Mouse (Mus musculus) embryo, embryonic 9.5 days (tissue): ENCODE data around the gene Mras.
A peak's percentile ranks its signal among the peaks of the same experiment; 100 is the strongest.

Experiments used
- DNase-seq: peaks from one replicate; pipeline ENCODE4 v3.0.0-alpha.2; 2017; ENCODE audit errors: extremely low spot score

Gene Mras

GRCm38 (mm10) chr9:99359012-99359411 lies 78.2 kb downstream of the Mras start:
- no peak for DNase-seq

- peak; percentile 60 for DNase-seq
These were observed 79.1 kb downstream of the Mras start, which contains the start of gene Esyt3 for GRCm38 (mm10) chr9:99357921-99358692. Gene Esyt3 (minus strand): TSS chr9:99358557.

DNA sequence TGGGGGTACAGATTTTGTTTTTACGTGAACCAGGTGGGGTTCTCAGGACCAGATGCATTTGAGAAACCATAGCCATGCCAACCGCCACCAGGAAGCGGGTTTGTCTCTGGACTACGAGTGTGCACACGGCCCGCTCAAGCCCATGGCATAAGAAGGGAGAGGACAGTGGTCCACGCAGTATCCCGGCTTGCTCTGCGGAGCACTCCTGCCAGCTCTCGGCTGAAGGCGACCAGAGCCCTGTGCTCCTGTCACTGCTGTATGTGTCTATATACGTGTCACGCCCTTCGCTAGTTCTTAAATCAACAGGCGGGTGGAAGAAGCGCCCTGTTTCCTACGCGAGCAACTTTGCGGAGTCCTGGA lies 79.6 kb downstream of the Mras start:
- DNase-seq = no peak

GRCm38 (mm10) chr9:99355971-99356370 lies 81.2 kb downstream of the Mras start:
- peak; percentile 30 for DNase-seq

DNA sequence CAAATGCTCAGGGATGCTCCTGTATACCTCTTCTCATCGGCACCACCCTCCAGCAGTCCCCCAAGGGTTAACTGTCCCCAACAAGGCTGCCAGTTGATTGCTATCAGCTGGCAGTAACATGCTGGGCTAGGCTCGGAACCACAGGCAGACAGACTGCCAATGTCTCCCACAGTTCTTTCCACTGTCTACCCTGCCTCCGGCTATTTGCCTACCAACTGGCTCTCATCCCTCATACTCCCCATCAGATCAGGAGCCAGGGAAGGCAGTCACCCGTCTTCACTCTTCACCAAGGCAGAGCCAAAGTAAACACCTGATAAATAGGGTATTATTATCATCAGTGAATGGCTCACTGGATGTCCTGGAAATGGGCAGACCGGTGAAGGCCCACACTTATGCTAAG lies 82.4 kb downstream of the Mras start:
- no peak for DNase-seq

- DNase-seq = no peak
These were observed 83.8 kb downstream of the Mras start for GRCm38 (mm10) chr9:99353390-99353789.

GRCm38 (mm10) chr9:99352964-99353363 lies 84.2 kb downstream of the Mras start:
- no peak for DNase-seq

- DNase-seq = no peak
These were observed 91.8 kb downstream of the Mras start for GRCm38 (mm10) chr9:99345351-99345792.

DNA sequence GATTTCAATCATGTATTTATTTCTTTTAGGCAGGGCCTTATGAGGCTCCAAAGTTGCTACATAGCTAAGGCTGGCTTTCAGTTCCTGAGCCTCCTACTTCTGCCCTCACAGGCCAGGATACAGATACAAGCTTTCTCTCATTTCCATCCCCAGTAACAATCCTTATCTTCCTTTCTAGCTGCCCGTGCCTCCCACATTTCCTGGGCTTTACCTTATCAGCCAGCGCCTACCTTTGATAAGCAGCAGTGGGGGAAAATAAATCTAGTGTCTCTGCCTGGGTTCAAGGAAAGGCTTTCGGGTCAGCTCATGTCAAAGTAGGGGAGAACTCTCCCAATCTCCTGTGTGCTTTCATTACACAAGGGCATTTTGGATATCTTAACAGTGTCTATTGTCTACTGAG lies 95.6 kb downstream of the Mras start:
- DNase-seq = no peak

DNA sequence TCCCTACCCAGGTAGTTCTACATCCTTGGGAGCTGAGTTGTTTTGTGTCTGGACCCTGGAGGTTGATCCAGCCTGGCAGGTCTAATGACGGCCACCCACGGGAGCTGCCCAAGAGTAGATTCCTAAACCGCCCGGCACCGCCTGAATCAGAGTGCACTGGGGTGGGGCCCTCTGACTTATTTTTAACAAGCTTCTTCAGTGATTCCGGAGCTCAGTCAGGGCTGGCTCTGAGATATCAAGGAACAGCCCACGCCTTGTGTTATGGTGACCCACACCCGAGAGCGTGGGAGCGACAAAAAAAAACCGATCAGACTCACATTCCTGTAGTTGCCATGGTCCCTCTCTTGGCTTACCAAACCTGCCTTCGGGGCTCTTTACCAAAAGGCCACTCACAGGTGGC lies 97.1 kb downstream of the Mras start:
- DNase-seq = no peak

- no peak for DNase-seq
These were observed 98.0 kb downstream of the Mras start for GRCm38 (mm10) chr9:99339182-99339581.

DNA sequence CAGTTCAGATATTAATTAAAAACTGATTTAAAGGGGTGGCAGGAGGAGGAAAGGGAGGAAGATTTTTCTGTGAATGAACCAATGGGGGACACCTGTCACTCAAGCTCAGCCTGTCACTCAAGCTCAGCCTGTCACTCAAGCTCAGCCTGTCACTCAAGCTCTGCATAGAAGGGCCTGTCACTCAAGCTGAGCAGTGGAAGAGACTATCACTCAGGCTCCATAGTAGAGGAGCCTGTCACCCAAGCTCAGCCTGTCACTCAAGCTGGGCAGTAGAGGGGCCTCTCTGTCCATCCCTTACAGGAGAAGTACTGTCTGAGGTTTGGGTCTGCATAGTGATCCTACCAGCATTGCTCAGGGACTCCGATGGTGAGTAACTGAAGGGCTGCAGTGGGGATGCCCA lies 98.9 kb downstream of the Mras start:
- no peak for DNase-seq

GRCm38 (mm10) chr9:99336538-99336937 lies 100.6 kb downstream of the Mras start:
- DNase-seq = no peak
